Mouse (Mus musculus) ES-E14 (cell line): ENCODE results near the gene Rps6kc1. TPM values are rescaled to one million over a fixed set of nuclear protein-coding genes. Genes with fewer than 3 reads are reported as not detected.

Experiments used
- DNase-seq: peaks from one replicate; pipeline ENCODE4 v3.0.0-alpha.2; 2013; ENCODE audit warnings: low read depth, low spot score
- H3K27ac ChIP-seq: 2 replicates; pipeline ENCODE4 v1.5.1; 2012; ENCODE audit warnings: low read depth, mild to moderate bottlenecking, low read length, moderate library complexity, mixed read lengths; ENCODE audit not compliant: poor library complexity, insufficient read depth, severe bottlenecking
- H3K36me3 ChIP-seq: 2 replicates; pipeline ENCODE4 v1.6.1; 2012; ENCODE audit warnings: mild to moderate bottlenecking, low read length, moderate library complexity, mixed read lengths; ENCODE audit not compliant: control insufficient read depth, poor library complexity, insufficient read depth, severe bottlenecking
- H3K4me1 ChIP-seq, 2 experiments: fragments of 150-350 bp in 1 of 2; sonication (generic) in 1 of 2; 2 replicates each; pipeline ENCODE4 v1.6.1; 2012; ENCODE audit warnings: low read length in 2 of 2, mild to moderate bottlenecking in 1 of 2, mixed read lengths in 1 of 2; ENCODE audit not compliant: control insufficient read depth in 2 of 2, insufficient read depth in 2 of 2, poor library complexity in 1 of 2
- H3K4me3 ChIP-seq, 2 experiments: fragments of 150-350 bp in 1 of 2; sonication (generic) in 1 of 2; 2 replicates each; pipeline ENCODE4 v1.5.1; 2012; ENCODE audit warnings: low read length in 2 of 2, low read depth in 1 of 2, mild to moderate bottlenecking in 1 of 2, mixed read lengths in 1 of 2; ENCODE audit not compliant: insufficient read depth in 1 of 2, poor library complexity in 1 of 2, severe bottlenecking in 1 of 2
- H3K9ac ChIP-seq: 2 replicates; pipeline ENCODE4 v1.6.1; 2012; ENCODE audit warnings: low read depth, mild to moderate bottlenecking, low read length, mixed read lengths; ENCODE audit not compliant: poor library complexity, insufficient read depth, severe bottlenecking
- H3K9me3 ChIP-seq: fragments of 150-350 bp; sonication (generic); 2 replicates; pipeline ENCODE4 v1.6.1; 2012; ENCODE audit warnings: low read depth, mild to moderate bottlenecking, low read length; ENCODE audit not compliant: control insufficient read depth, insufficient read depth
- CHD2 ChIP-seq: IDR thresholded peaks from 2 replicates; pipeline ENCODE4 v1.6.1; 2014; ENCODE audit warnings: mild to moderate bottlenecking, low read depth, low read length, inconsistent platforms
- HCFC1 ChIP-seq: IDR thresholded peaks from 2 replicates; pipeline ENCODE4 v1.6.1; 2012; ENCODE audit warnings: low read length, inconsistent platforms, borderline replicate concordance; ENCODE audit not compliant: insufficient read depth
- MAFK ChIP-seq: IDR thresholded peaks from 2 replicates; pipeline ENCODE4 v1.6.1; 2014; ENCODE audit warnings: mild to moderate bottlenecking, low read depth, low read length, inconsistent platforms; ENCODE audit not compliant: insufficient read depth
- ZC3H11A ChIP-seq: IDR thresholded peaks from 2 replicates; pipeline ENCODE4 v1.6.1; 2012; ENCODE audit warnings: low read depth, mild to moderate bottlenecking, inconsistent platforms, low read length, borderline replicate concordance
- ZNF384 ChIP-seq: IDR thresholded peaks from 2 replicates; pipeline ENCODE4 v1.6.1; 2012; ENCODE audit warnings: low read depth, low read length, inconsistent platforms
- in situ Hi-C, 2 experiments: fragments of 600-800 bp; cut with MboI; formaldehyde crosslinking; loops; one replicate each; pipeline ENCODE4 v1.15.1; 2025; ENCODE audit warnings: low sequenced_read_pairs in 2 of 2, inconsistent platforms in 1 of 2; ENCODE audit not compliant: unreplicated experiment in 2 of 2
- total RNA-seq: library from RNA; depleted of rRNA; stranded (reverse); fragments of 300-350 nt; gene quantifications from 2 replicates; pipeline ENCODE4 v1.2.3, GENCODE M21; 2012

Rps6kc1 gene
- total RNA-seq, 1 experiment: 19.3 TPM

DNA sequence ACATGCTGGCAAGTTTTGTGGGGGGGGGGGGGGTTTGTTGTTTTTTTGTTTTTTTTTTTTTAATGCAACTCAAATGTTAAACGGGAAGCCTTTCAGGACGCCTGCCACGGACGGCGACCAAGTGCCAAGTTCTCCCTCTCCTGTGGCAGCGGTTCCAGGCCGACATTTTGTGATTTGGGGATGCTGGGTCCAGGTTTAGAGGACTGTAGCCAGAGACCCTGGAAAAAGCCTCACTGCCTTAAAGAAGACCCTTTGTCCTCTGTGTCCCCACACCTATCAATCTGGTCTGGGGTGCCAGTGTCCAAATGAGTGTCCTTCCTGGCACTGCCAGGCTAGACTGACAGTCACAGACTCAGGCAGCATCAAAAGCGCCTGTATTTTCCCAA lies 246.1 kb downstream of the Rps6kc1 start:
- no peak overlapping the region for H3K9ac ChIP-seq
- H3K4me3 ChIP-seq: no peak overlapping the region
- TF ChIP-seq ZC3H11A: no peak
- TF ChIP-seq MAFK: no peak
- no peak for TF ChIP-seq CHD2
- no peak for TF ChIP-seq HCFC1
- TF ChIP-seq ZNF384: no peak
- no peaks in the 10 kb centered on the region for H3K36me3 ChIP-seq
- no peak for DNase-seq
- H3K9me3 ChIP-seq: no peaks in the 10 kb centered on the region
- in situ Hi-C loops: no loop called here
- H3K4me1 ChIP-seq: no peaks in the 10 kb centered on the region
- no peak overlapping the region for H3K27ac ChIP-seq

DNA sequence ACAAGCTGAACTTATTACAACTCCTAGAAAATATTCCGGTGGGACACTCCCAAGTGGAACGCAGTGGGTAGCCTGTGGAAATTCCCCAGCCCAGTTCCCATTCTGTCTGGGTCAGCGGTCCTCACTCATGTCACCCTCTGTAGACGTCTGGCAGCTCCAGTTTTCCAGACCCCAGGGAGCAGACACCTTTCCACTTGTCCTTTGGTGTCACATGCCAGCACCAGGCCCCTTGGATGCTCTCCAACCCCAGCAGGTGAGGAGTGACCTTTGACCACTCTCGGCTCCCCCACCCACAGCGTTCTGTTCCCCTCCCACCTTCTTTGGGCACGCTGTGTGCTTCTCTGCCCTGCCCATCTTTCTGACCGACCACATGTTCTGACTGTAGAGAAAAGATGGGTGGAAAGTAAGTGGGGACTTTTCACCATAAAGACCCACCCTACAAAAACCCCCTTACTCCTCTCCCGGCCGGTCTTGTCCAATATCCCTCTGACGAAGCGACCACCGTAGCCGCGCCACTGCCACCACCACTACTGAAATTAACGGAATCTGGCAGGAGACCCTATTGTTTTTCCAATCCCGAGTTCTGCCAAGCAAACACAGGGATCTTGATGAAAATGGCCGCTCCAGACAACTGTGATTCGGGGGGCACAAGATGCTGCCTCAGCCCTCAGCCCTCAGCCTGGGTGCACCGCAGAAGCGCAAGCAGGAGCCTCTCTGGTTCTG lies 246.6 kb downstream of the Rps6kc1 start:
- no peaks in the 10 kb centered on the region for H3K9me3 ChIP-seq
- TF ChIP-seq HCFC1 (no peak), CHD2 (no peak), ZC3H11A (no peak), ZNF384 (no peak), MAFK (no peak)
- no peaks in the 10 kb centered on the region for H3K4me1 ChIP-seq
- no peak overlapping the region for H3K4me3 ChIP-seq
- H3K36me3 ChIP-seq: no peaks in the 10 kb centered on the region
- no peak for DNase-seq
- H3K9ac ChIP-seq: no peak overlapping the region
- in situ Hi-C loops: no loop called here
- no peak overlapping the region for H3K27ac ChIP-seq

DNA sequence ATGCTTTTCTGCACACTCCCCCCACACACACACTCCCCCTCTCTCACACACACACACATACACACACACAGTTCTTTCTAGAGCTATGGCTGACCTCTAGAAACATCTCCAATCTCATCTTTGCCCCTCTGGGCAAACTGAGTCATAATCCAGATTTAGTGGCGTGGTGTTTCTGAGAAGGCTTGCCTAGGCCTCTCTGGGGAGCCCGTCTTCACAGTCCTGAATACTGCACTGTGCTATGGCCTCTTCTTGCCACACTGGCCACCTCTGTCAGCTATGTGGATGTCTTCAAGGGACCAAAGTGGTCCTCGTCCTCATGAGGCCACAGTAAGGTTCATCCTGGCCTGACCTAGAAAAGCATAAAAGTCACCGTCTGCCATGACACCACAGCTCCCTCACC lies 247.6 kb downstream of the Rps6kc1 start:
- in situ Hi-C loops: no loop called here
- no peaks in the 10 kb centered on the region for H3K9me3 ChIP-seq
- no peaks in the 10 kb centered on the region for H3K36me3 ChIP-seq
- H3K4me3 ChIP-seq: no peak overlapping the region
- H3K4me1 ChIP-seq: no peaks in the 10 kb centered on the region
- TF ChIP-seq CHD2: no peak
- no peak for TF ChIP-seq MAFK
- TF ChIP-seq HCFC1: no peak
- no peak for TF ChIP-seq ZC3H11A
- TF ChIP-seq ZNF384: no peak
- DNase-seq: no peak
- no peak overlapping the region for H3K27ac ChIP-seq
- H3K9ac ChIP-seq: no peak overlapping the region

DNA sequence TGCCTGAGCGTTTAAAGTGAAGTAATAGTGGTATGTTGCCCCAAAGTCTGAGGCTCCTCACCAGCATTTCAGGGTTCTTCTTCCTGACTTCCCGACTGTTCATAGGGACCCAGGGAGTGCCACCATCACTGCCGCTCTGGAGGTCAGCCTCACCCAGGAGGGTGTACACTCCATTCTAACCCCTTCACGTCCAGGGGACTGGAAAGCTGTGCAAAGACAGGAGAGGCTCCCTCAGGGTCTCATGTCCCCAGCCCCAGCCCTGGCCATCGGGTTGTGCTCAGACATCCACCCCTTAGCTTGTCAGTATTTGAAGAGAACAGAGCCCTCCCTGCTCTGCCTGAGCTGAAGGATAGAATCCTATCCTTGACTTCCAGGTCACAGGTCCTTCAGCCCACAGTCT lies 248.8 kb downstream of the Rps6kc1 start:
- DNase-seq: no peak
- no peaks in the 10 kb centered on the region for H3K4me1 ChIP-seq
- TF ChIP-seq HCFC1 (no peak), ZC3H11A (no peak), ZNF384 (no peak), MAFK (no peak), CHD2 (no peak)
- H3K9ac ChIP-seq: no peak overlapping the region
- no peaks in the 10 kb centered on the region for H3K9me3 ChIP-seq
- no peaks in the 10 kb centered on the region for H3K36me3 ChIP-seq
- no peak overlapping the region for H3K27ac ChIP-seq
- in situ Hi-C loops: no loop called here
- no peak overlapping the region for H3K4me3 ChIP-seq

DNA sequence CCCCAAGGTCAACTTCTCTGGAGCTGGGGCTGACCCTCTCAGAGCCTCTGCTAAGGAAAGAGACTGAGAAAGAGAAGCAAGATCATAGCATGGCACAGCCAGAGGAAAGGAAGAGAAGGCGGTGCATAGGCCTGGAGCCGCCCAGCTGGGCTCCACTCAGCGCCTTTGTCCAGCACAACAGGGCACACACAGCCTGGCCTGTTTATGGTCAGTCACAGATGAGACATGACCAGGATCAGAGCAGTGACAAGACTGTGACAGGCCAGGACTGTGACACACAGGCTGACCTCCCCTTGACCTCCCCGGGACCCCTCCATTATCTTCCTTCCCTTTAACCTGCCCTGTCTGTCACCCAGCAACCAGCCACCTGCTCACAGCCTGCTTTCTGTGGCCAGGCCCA lies 249.8 kb downstream of the Rps6kc1 start:
- Histone ChIP-seq H3K9ac (no peak overlapping the region), H3K4me3 (no peak overlapping the region), H3K9me3 (no peaks in the 10 kb centered on the region), H3K36me3 (no peaks in the 10 kb centered on the region), H3K4me1 (no peaks in the 10 kb centered on the region), H3K27ac (no peak overlapping the region)
- no peak for TF ChIP-seq HCFC1
- no peak for TF ChIP-seq ZC3H11A
- no peak for TF ChIP-seq CHD2
- no peak for TF ChIP-seq ZNF384
- no peak for TF ChIP-seq MAFK
- no peak for DNase-seq
- in situ Hi-C loops: no loop called here
